Mouse (Mus musculus): ENCODE measurements around the gene Tex30.

The Tex30 gene

GRCm38 (mm10) chr1:44041797-44042554 is 60.3 kb downstream of the Tex30 start:
- peak; percentile 47 for DNase-seq (ENCODE audit: low spot score)
